Mouse (Mus musculus): ENCODE data around the gene Zfp74. TPM values are rescaled to one million over a fixed set of nuclear protein-coding genes. Genes with fewer than 3 reads are reported as not detected.
A peak's percentile ranks its signal among the peaks of the same experiment; 100 is the strongest.
"Not testable (repeated sequence)": the region's sequence is repeated elsewhere in the genome, so short reads cannot be mapped to it uniquely, and the experiment has no call there.

The Zfp74 gene
- 2.3 to 8.2 TPM (median 3.1 TPM) in 3 replicates for total RNA-seq (2017)

GRCm38 (mm10) chr7:29953513-29954401, at the start of gene Zfp74:
Zfp74 (minus strand) TSS chr7:29954089.
- peak; percentile 83 for ATAC-seq (replicated peaks; ENCODE audit: insufficient number of reproducible peaks, low FRiP score, low TSS enrichment, poor library complexity, severe bottlenecking)

- ATAC-seq (replicated peaks; ENCODE audit: insufficient number of reproducible peaks, low FRiP score, low TSS enrichment, poor library complexity, severe bottlenecking) = no peak
Measured at GRCm38 (mm10) chr7:30000601-30001000, 46.7 kb upstream of the Zfp74 start.

GRCm38 (mm10) chr7:29995134-29995533, 41.2 kb upstream of the Zfp74 start:
- no peak for ATAC-seq (replicated peaks; ENCODE audit: insufficient number of reproducible peaks, low FRiP score, low TSS enrichment, poor library complexity, severe bottlenecking)

- ATAC-seq (replicated peaks; ENCODE audit: insufficient number of reproducible peaks, low FRiP score, low TSS enrichment, poor library complexity, severe bottlenecking) = no peak
Measured at GRCm38 (mm10) chr7:29993340-29993739, 39.5 kb upstream of the Zfp74 start.

GRCm38 (mm10) chr7:29992698-29993097, 38.8 kb upstream of the Zfp74 start:
- ATAC-seq (replicated peaks; ENCODE audit: insufficient number of reproducible peaks, low FRiP score, low TSS enrichment, poor library complexity, severe bottlenecking) = no peak

GRCm38 (mm10) chr7:29989031-29989430, 35.1 kb upstream of the Zfp74 start:
- no peak for ATAC-seq (replicated peaks; ENCODE audit: insufficient number of reproducible peaks, low FRiP score, low TSS enrichment, poor library complexity, severe bottlenecking)

GRCm38 (mm10) chr7:29987551-29987950, 33.7 kb upstream of the Zfp74 start:
- ATAC-seq (replicated peaks; ENCODE audit: insufficient number of reproducible peaks, low FRiP score, low TSS enrichment, poor library complexity, severe bottlenecking) = no peak

- ATAC-seq (replicated peaks; ENCODE audit: insufficient number of reproducible peaks, low FRiP score, low TSS enrichment, poor library complexity, severe bottlenecking) = no peak
Measured at GRCm38 (mm10) chr7:29986101-29986500, 32.2 kb upstream of the Zfp74 start.

- peak; percentile 93 for ATAC-seq (replicated peaks; ENCODE audit: insufficient number of reproducible peaks, low FRiP score, low TSS enrichment, poor library complexity, severe bottlenecking)
Measured at GRCm38 (mm10) chr7:29983690-29984380, 29.9 kb upstream of the Zfp74 start, which contains the start of gene Zfp568. Zfp568 (plus strand) TSS chr7:29983955.

GRCm38 (mm10) chr7:29983340-29983689, 29.4 kb upstream of the Zfp74 start:
- 0 out of 2 replicates have a peak, but pooled peaks have one; percentile 1 for ATAC-seq (replicated peaks; ENCODE audit: insufficient number of reproducible peaks, low FRiP score, low TSS enrichment, poor library complexity, severe bottlenecking)

GRCm38 (mm10) chr7:29982931-29983330, 29.0 kb upstream of the Zfp74 start:
- no peak for ATAC-seq (replicated peaks; ENCODE audit: insufficient number of reproducible peaks, low FRiP score, low TSS enrichment, poor library complexity, severe bottlenecking)

- ATAC-seq (replicated peaks; ENCODE audit: insufficient number of reproducible peaks, low FRiP score, low TSS enrichment, poor library complexity, severe bottlenecking) = no peak
Measured at GRCm38 (mm10) chr7:29982341-29982740, 28.5 kb upstream of the Zfp74 start.

GRCm38 (mm10) chr7:29981860-29982259, 28.0 kb upstream of the Zfp74 start:
- ATAC-seq (replicated peaks; ENCODE audit: insufficient number of reproducible peaks, low FRiP score, low TSS enrichment, poor library complexity, severe bottlenecking) = no peak

- no peak for ATAC-seq (replicated peaks; ENCODE audit: insufficient number of reproducible peaks, low FRiP score, low TSS enrichment, poor library complexity, severe bottlenecking)
Measured at GRCm38 (mm10) chr7:29981455-29981854, 27.6 kb upstream of the Zfp74 start.

- ATAC-seq (replicated peaks; ENCODE audit: insufficient number of reproducible peaks, low FRiP score, low TSS enrichment, poor library complexity, severe bottlenecking) = no peak
Measured at GRCm38 (mm10) chr7:29980761-29981160, 26.9 kb upstream of the Zfp74 start.

- no peak for ATAC-seq (replicated peaks; ENCODE audit: insufficient number of reproducible peaks, low FRiP score, low TSS enrichment, poor library complexity, severe bottlenecking)
Measured at GRCm38 (mm10) chr7:29970686-29971085, 16.8 kb upstream of the Zfp74 start.

GRCm38 (mm10) chr7:29965115-29965810, 11.4 kb upstream of the Zfp74 start:
- ATAC-seq (replicated peaks; ENCODE audit: insufficient number of reproducible peaks, low FRiP score, low TSS enrichment, poor library complexity, severe bottlenecking) = not testable (repeated sequence)

GRCm38 (mm10) chr7:29959004-29959403, 5.1 kb upstream of the Zfp74 start:
- ATAC-seq (replicated peaks; ENCODE audit: insufficient number of reproducible peaks, low FRiP score, low TSS enrichment, poor library complexity, severe bottlenecking) = no peak

GRCm38 (mm10) chr7:29958125-29958724, 4.3 kb upstream of the Zfp74 start:
- ATAC-seq (replicated peaks; ENCODE audit: insufficient number of reproducible peaks, low FRiP score, low TSS enrichment, poor library complexity, severe bottlenecking) = no peak
